Mouse (Mus musculus) kidney, postnatal 0 days (tissue): ENCODE data around the gene Rxfp4. TPM values are rescaled to one million over a fixed set of nuclear protein-coding genes. Genes with fewer than 3 reads are reported as not detected.
A peak's percentile ranks its signal among the peaks of the same experiment; 100 is the strongest.

Experiments used
- ATAC-seq: fragments of 200-750 bp; cut with Nextera tagmentation; replicated peaks from 2 replicates; pipeline ENCODE4 v1.8.0; 2017; ENCODE audit warnings: low read depth, moderate number of reproducible peaks, moderate TSS enrichment, moderate library complexity; ENCODE audit not compliant: low FRiP score
- DNase-seq: peaks from one replicate; pipeline ENCODE4 v3.0.0-alpha.2; 2016; ENCODE audit warnings: low spot score
- H3K27ac ChIP-seq: fragments of 300-500 bp; sonication (generic); 2 replicates; pipeline ENCODE4 v1.5.1; 2014; ENCODE audit warnings: mild to moderate bottlenecking
- H3K27me3 ChIP-seq: fragments of 300-500 bp; sonication (generic); 2 replicates; pipeline ENCODE4 v1.6.1; 2014; ENCODE audit warnings: low read length, mixed read lengths; ENCODE audit not compliant: insufficient read depth
- H3K36me3 ChIP-seq: fragments of 300-500 bp; sonication (generic); 2 replicates; pipeline ENCODE4 v1.6.1; 2014; ENCODE audit warnings: low read length, mixed read lengths; ENCODE audit not compliant: insufficient read depth
- H3K4me1 ChIP-seq: fragments of 300-500 bp; sonication (generic); replicated peaks from 2 replicates; pipeline ENCODE4 v1.6.1; 2014; ENCODE audit warnings: antibody characterized with exemption, low read length, mixed read lengths; ENCODE audit not compliant: insufficient read depth
- H3K4me2 ChIP-seq: fragments of 300-500 bp; sonication (generic); 2 replicates; pipeline ENCODE4 v1.6.1; 2014; ENCODE audit warnings: mild to moderate bottlenecking, low read length, moderate library complexity, mixed read lengths
- H3K4me3 ChIP-seq: fragments of 300-500 bp; sonication (generic); replicated peaks from 2 replicates; pipeline ENCODE4 v1.5.1; 2014; ENCODE audit warnings: low read depth, low read length
- H3K9ac ChIP-seq: fragments of 300-500 bp; sonication (generic); 2 replicates; pipeline ENCODE4 v1.6.1; 2014; ENCODE audit warnings: low read depth, low read length
- H3K9me3 ChIP-seq: fragments of 300-500 bp; sonication (generic); replicated peaks from 2 replicates; pipeline ENCODE4 v1.6.1; 2016; ENCODE audit warnings: low read length, inconsistent platforms, mixed read lengths
- CTCF ChIP-seq: IDR thresholded peaks from 2 replicates; pipeline ENCODE4 v1.5.1; 2016; ENCODE audit warnings: antibody characterized with exemption, low read depth, mild to moderate bottlenecking, moderate library complexity
- WGBS: fragments of 180-500 bp; shearing (Covaris S2); extraction: QIAGEN DNeasy Blood & Tissue Kit; methylation state at CpG from one replicate; pipeline ENCODE4 v1.1.7; 2014; 5-methylcytosine and 5-hydroxymethylcytosine counted together
- polyA plus RNA-seq: library from polyadenylated mRNA; unstranded; fragments of >200 nt; fragmentation: Nextera tagmentation; extraction: Ambion mirVana; gene quantifications from 2 replicates; pipeline ENCODE4 v1.2.1, GENCODE M21; 2015

Rxfp4 gene
- polyA plus RNA-seq, 1 experiment from 2014 or later, result not detected

GRCm38 (mm10) chr3:88640676-88641075 is 12.3 kb downstream of the Rxfp4 start:
- peaks cover 60% of the 10 kb centered on the region for H3K36me3 ChIP-seq
- no peak for ATAC-seq

GRCm38 (mm10) chr3:88639239-88639638 is 13.7 kb downstream of the Rxfp4 start:
- Histone ChIP-seq H3K4me1 (no peaks in the 10 kb centered on the region), H3K4me2 (no peak overlapping the region), H3K36me3 (peaks cover 70% of the 10 kb centered on the region), H3K27me3 (no peaks in the 10 kb centered on the region), H3K27ac (no peak overlapping the region), H3K4me3 (no peak overlapping the region), H3K9me3 (no peaks in the 10 kb centered on the region), H3K9ac (no peak overlapping the region)
- WGBS, result 95% methylated on average over 12 of the region's 12 CpGs
- no peak for DNase-seq
- no peak for ATAC-seq
- TF ChIP-seq CTCF, result no peak

More at GRCm38 (mm10) chr3:88640676-88641075, 12.3 kb downstream of the Rxfp4 start:
- Histone ChIP-seq H3K4me3 (no peak overlapping the region), H3K4me2 (no peak overlapping the region), H3K4me1 (no peaks in the 10 kb centered on the region), H3K27me3 (no peaks in the 10 kb centered on the region), H3K27ac (no peak overlapping the region), H3K9ac (no peak overlapping the region), H3K9me3 (no peaks in the 10 kb centered on the region)
- 80% methylated on average over 1 of the region's 1 CpGs for WGBS
- peak; percentile 68 for DNase-seq
- TF ChIP-seq CTCF, result peak; percentile 82

- peaks cover 69% of the 10 kb centered on the region for H3K36me3 ChIP-seq
- no peaks in the 10 kb centered on the region for H3K27me3 ChIP-seq
- H3K4me1 ChIP-seq, result no peaks in the 10 kb centered on the region
- H3K27ac ChIP-seq, result 0 out of 2 replicates have a peak overlapping the region, but pooled peaks have one; percentile 31
- no peak overlapping the region for H3K9ac ChIP-seq
- no peaks in the 10 kb centered on the region for H3K9me3 ChIP-seq
- ATAC-seq (no peak), DNase-seq (no peak)
- 0 out of 2 replicates have a peak, but pooled peaks have one; percentile 3 for TF ChIP-seq CTCF
- no peak overlapping the region for H3K4me2 ChIP-seq
- 98% methylated on average over 5 of the region's 5 CpGs for WGBS
- no peak overlapping the region for H3K4me3 ChIP-seq
Measured at GRCm38 (mm10) chr3:88637134-88637533, 15.8 kb downstream of the Rxfp4 start.

- peak; percentile 4; the same call in 1 of the 2 replicates for TF ChIP-seq CTCF
- 50% methylated on average over 8 of the region's 8 CpGs for WGBS
- no peak overlapping the region for H3K4me3 ChIP-seq
Measured at GRCm38 (mm10) chr3:88636555-88636986, 16.4 kb downstream of the Rxfp4 start.

GRCm38 (mm10) chr3:88635506-88636275 is 17.3 kb downstream of the Rxfp4 start:
- Histone ChIP-seq H3K36me3 (peaks cover 75% of the 10 kb centered on the region), H3K4me2 (no peak overlapping the region), H3K9ac (no peak overlapping the region), H3K9me3 (no peaks in the 10 kb centered on the region), H3K4me3 (no peak overlapping the region), H3K4me1 (no peaks in the 10 kb centered on the region), H3K27ac (peak overlapping the region; percentile 31; the same call in 1 of the 2 replicates), H3K27me3 (no peaks in the 10 kb centered on the region)
- no peak for DNase-seq
- no peak for ATAC-seq
- WGBS, result 84% methylated on average over 19 of the region's 19 CpGs
- TF ChIP-seq CTCF, result no peak

More at GRCm38 (mm10) chr3:88636555-88636986, 16.4 kb downstream of the Rxfp4 start:
- Histone ChIP-seq H3K4me1 (no peaks in the 10 kb centered on the region), H3K4me2 (no peak overlapping the region), H3K27me3 (no peaks in the 10 kb centered on the region), H3K9me3 (no peaks in the 10 kb centered on the region), H3K27ac (peak overlapping the region; percentile 31; the same call in 1 of the 2 replicates), H3K9ac (no peak overlapping the region), H3K36me3 (peaks cover 72% of the 10 kb centered on the region)
- ATAC-seq (no peak), DNase-seq (peak; percentile 46)

GRCm38 (mm10) chr3:88633056-88633455 is 19.9 kb downstream of the Rxfp4 start:
- no peak overlapping the region for H3K27ac ChIP-seq
- no peak for TF ChIP-seq CTCF
- WGBS, result 93% methylated on average over 10 of the region's 10 CpGs
- no peaks in the 10 kb centered on the region for H3K27me3 ChIP-seq
- peaks cover 5% of the 10 kb centered on the region; the same call in 1 of the 2 replicates for H3K4me1 ChIP-seq
- DNase-seq (no peak), ATAC-seq (no peak)
- H3K36me3 ChIP-seq, result peaks cover 72% of the 10 kb centered on the region
- no peak overlapping the region for H3K9ac ChIP-seq
- H3K9me3 ChIP-seq, result no peaks in the 10 kb centered on the region
- H3K4me3 ChIP-seq, result no peak overlapping the region
- H3K4me2 ChIP-seq, result no peak overlapping the region
